18 mouse cellular contexts compared by ENCODE assay signal in genomic region chr12:117115254-117115865, GRCm38 (mm10).
DNase-seq lines count a peak whose midpoint lies in the region; ATAC-seq and TF ChIP-seq lines count a peak whose summit lies in the region.
"Had no signal": no experiment of that assay in that cellular context is flagged by ENCODE, and none has a peak within 500 bp of the region (broad histone marks: within the 10 kb centered on the region; RNA-seq: fewer than 3 reads in every experiment).

No protein-coding gene starts in this region.

- no peak overlapping the region for H3K4me2 ChIP-seq in neural tube, embryonic 12.5 days (replicated peaks)
- H3K4me2 ChIP-seq in hindbrain, embryonic 15.5 days, result no peak overlapping the region
- no peak overlapping the region for H3K4me2 ChIP-seq in midbrain, embryonic 16.5 days (ENCODE audit: low read length)
- H3K4me2 ChIP-seq in stomach, postnatal 0 days (replicated peaks; ENCODE audit: low read depth), result no peak overlapping the region
- H3K4me2 ChIP-seq: embryonic facial prominence, embryonic 15.5 days; lung, embryonic 14.5 days had no signal

- no peak for DNase-seq in neural tube, embryonic 10.5 days (ENCODE audit: extremely low spot score, low spot score)
- DNase-seq in stomach, postnatal 0 days (ENCODE audit: low spot score), result no peak
- no peak for DNase-seq in gastrocnemius, adult 18-20 months (ENCODE audit: low spot score)
- no peak for DNase-seq in adrenal gland, postnatal 36 days
- DNase-seq: adrenal gland, postnatal 14 days; B cell, adult 2 months; cerebellum, adult 8-10 months; gastrocnemius, postnatal 10 days; kidney, adult 2 months; kidney, postnatal 36 days; lung, embryonic 14.5 days; lung, postnatal 4 days; right cerebral cortex, adult 18-20 months; thymus, adult 2 months had no signal

- ATAC-seq in neural tube, embryonic 12.5 days (ENCODE audit: low FRiP score, low read depth), result 0 out of 2 replicates have a peak, but pooled peaks have one; percentile 61
- peak; percentile 68; the same call in 1 of the 2 replicates for ATAC-seq in hindbrain, embryonic 15.5 days (ENCODE audit: low FRiP score, low read depth)
- ATAC-seq in midbrain, embryonic 16.5 days, result peak; percentile 40; the same call in 1 of the 2 replicates
- no peak for ATAC-seq in stomach, postnatal 0 days (ENCODE audit: low FRiP score, low TSS enrichment)

- WGBS in neural tube, embryonic 12.5 days, result 50% methylated on average over 10 of the region's 10 CpGs
- WGBS in hindbrain, embryonic 15.5 days, result 44% methylated on average over 10 of the region's 10 CpGs
- WGBS in midbrain, embryonic 16.5 days, result 31% methylated on average over 10 of the region's 10 CpGs
- WGBS in stomach, postnatal 0 days, result 61% methylated on average over 10 of the region's 10 CpGs

- peaks cover 50% of the 10 kb centered on the region for H3K27me3 ChIP-seq in neural tube, embryonic 12.5 days (replicated peaks)
- peaks cover 12% of the 10 kb centered on the region; the same call in 1 of the 2 replicates for H3K27me3 ChIP-seq in hindbrain, embryonic 15.5 days
- H3K27me3 ChIP-seq in midbrain, embryonic 16.5 days (ENCODE audit: control insufficient read depth, insufficient read depth, low read depth, low read length), result no peaks in the 10 kb centered on the region
- no peaks in the 10 kb centered on the region for H3K27me3 ChIP-seq in stomach, postnatal 0 days (ENCODE audit: control insufficient read depth, insufficient read depth, low read length)
- H3K27me3 ChIP-seq: embryonic facial prominence, embryonic 15.5 days had no signal

- H3K36me3 ChIP-seq in neural tube, embryonic 12.5 days, result no peaks in the 10 kb centered on the region
- H3K36me3 ChIP-seq in hindbrain, embryonic 15.5 days, result no peaks in the 10 kb centered on the region
- H3K36me3 ChIP-seq in midbrain, embryonic 16.5 days (ENCODE audit: control insufficient read depth, insufficient read depth, low read length), result no peaks in the 10 kb centered on the region
- H3K36me3 ChIP-seq in stomach, postnatal 0 days (ENCODE audit: control insufficient read depth, insufficient read depth, low read length), result no peaks in the 10 kb centered on the region
- H3K36me3 ChIP-seq: embryonic facial prominence, embryonic 15.5 days had no signal

- H3K9ac ChIP-seq in neural tube, embryonic 12.5 days, result no peak overlapping the region
- H3K9ac ChIP-seq in hindbrain, embryonic 15.5 days, result no peak overlapping the region
- H3K9ac ChIP-seq in midbrain, embryonic 16.5 days (ENCODE audit: low read depth, low read length), result no peak overlapping the region
- no peak overlapping the region for H3K9ac ChIP-seq in stomach, postnatal 0 days (ENCODE audit: low read length)
- H3K9ac ChIP-seq: embryonic facial prominence, embryonic 15.5 days; lung, embryonic 14.5 days had no signal

- H3K4me1 ChIP-seq in neural tube, embryonic 12.5 days, result no peaks in the 10 kb centered on the region; the same call in 1 of the 2 replicates
- peaks cover 6% of the 10 kb centered on the region for H3K4me1 ChIP-seq in hindbrain, embryonic 15.5 days (replicated peaks)
- peaks cover 4% of the 10 kb centered on the region; the same call in 1 of the 2 replicates for H3K4me1 ChIP-seq in midbrain, embryonic 16.5 days (ENCODE audit: control insufficient read depth, insufficient read depth, low read length)
- H3K4me1 ChIP-seq in stomach, postnatal 0 days (replicated peaks; ENCODE audit: control insufficient read depth, insufficient read depth), result no peaks in the 10 kb centered on the region
- H3K4me1 ChIP-seq: embryonic facial prominence, embryonic 15.5 days had no signal

- no peak for TF ChIP-seq CTCF in stomach, postnatal 0 days (IDR thresholded peaks at IDR 0.05; ENCODE audit: low read depth)

- no peak for TF ChIP-seq EP300 in stomach, postnatal 0 days (optimal IDR thresholded peaks at IDR 0.05)

- no peaks in the 10 kb centered on the region for H3K9me3 ChIP-seq in neural tube, embryonic 12.5 days
- H3K9me3 ChIP-seq in hindbrain, embryonic 15.5 days, result no peaks in the 10 kb centered on the region
- no peaks in the 10 kb centered on the region for H3K9me3 ChIP-seq in midbrain, embryonic 16.5 days (replicated peaks; ENCODE audit: control insufficient read depth, low read length, poor library complexity, severe bottlenecking)
- H3K9me3 ChIP-seq in stomach, postnatal 0 days (ENCODE audit: control insufficient read depth, low read length), result no peaks in the 10 kb centered on the region
- H3K9me3 ChIP-seq: embryonic facial prominence, embryonic 15.5 days had no signal

- H3K27ac ChIP-seq in neural tube, embryonic 12.5 days, result no peak overlapping the region
- peak overlapping the region; percentile 62 for H3K27ac ChIP-seq in hindbrain, embryonic 15.5 days (replicated peaks)
- H3K27ac ChIP-seq in midbrain, embryonic 16.5 days (ENCODE audit: low read length), result 0 out of 2 replicates have a peak overlapping the region, but pooled peaks have one; percentile 1
- no peak overlapping the region for H3K27ac ChIP-seq in stomach, postnatal 0 days (replicated peaks)
- H3K27ac ChIP-seq: embryonic facial prominence, embryonic 15.5 days had no signal

- no peak overlapping the region for H3K4me3 ChIP-seq in neural tube, embryonic 12.5 days
- no peak overlapping the region for H3K4me3 ChIP-seq in hindbrain, embryonic 15.5 days
- H3K4me3 ChIP-seq in midbrain, embryonic 16.5 days (ENCODE audit: low read depth, low read length), result no peak overlapping the region
- no peak overlapping the region for H3K4me3 ChIP-seq in stomach, postnatal 0 days (ENCODE audit: low read depth, low read length)
- H3K4me3 ChIP-seq: embryonic facial prominence, embryonic 15.5 days had no signal

Comparison
In these comparisons a context has a peak if more than half of its experiments do, and no peak if none do; other contexts are left out.
1. H3K27ac ChIP-seq: peak in hindbrain, embryonic 15.5 days (single experiment) and midbrain, embryonic 16.5 days (single experiment); none in neural tube, embryonic 12.5 days (single experiment) and stomach, postnatal 0 days (single experiment).